Mouse (Mus musculus) embryo, embryonic 11.5 days (tissue): ENCODE measurements around the gene Brwd1.
"Not testable (repeated sequence)": the region's sequence is repeated elsewhere in the genome, so short reads cannot be mapped to it uniquely, and the experiment has no call there.

Experiments used
- DNase-seq: peaks from one replicate; pipeline ENCODE4 v3.0.0-alpha.2; 2012; ENCODE audit warnings: low read depth, low spot score

Gene Brwd1

GRCm38 (mm10) chr16:96082301-96083178 lies at the start of gene Brwd1:
Gene Brwd1 (minus strand): TSS chr16:96082526.
- peak; percentile 82 for DNase-seq

- DNase-seq, result no peak
Observed at GRCm38 (mm10) chr16:96128466-96128865, 46.1 kb upstream of the Brwd1 start.

GRCm38 (mm10) chr16:96127657-96128344 lies 45.5 kb upstream of the Brwd1 start, which contains the start of gene Hmgn1:
Gene Hmgn1 (minus strand): TSS chr16:96127729.
- DNase-seq, result peak; percentile 96

GRCm38 (mm10) chr16:96127288-96127656 lies 44.9 kb upstream of the Brwd1 start:
- DNase-seq, result peak; percentile 55

GRCm38 (mm10) chr16:96126684-96127171 lies 44.4 kb upstream of the Brwd1 start:
- no peak for DNase-seq

GRCm38 (mm10) chr16:96120022-96120623 lies 37.8 kb upstream of the Brwd1 start:
- no peak for DNase-seq

- no peak for DNase-seq
Observed at GRCm38 (mm10) chr16:96114729-96115128, 32.4 kb upstream of the Brwd1 start.

- DNase-seq, result no peak
Observed at GRCm38 (mm10) chr16:96112769-96113168, 30.4 kb upstream of the Brwd1 start.

GRCm38 (mm10) chr16:96110655-96111345 lies 28.5 kb upstream of the Brwd1 start:
- no peak for DNase-seq

- DNase-seq, result no peak
Observed at GRCm38 (mm10) chr16:96109673-96110072, 27.3 kb upstream of the Brwd1 start.

GRCm38 (mm10) chr16:96103036-96103435 lies 20.7 kb upstream of the Brwd1 start:
- DNase-seq, result no peak

GRCm38 (mm10) chr16:96097811-96098210 lies 15.5 kb upstream of the Brwd1 start:
- not testable (repeated sequence) for DNase-seq

- no peak for DNase-seq
Observed at GRCm38 (mm10) chr16:96095966-96096365, 13.6 kb upstream of the Brwd1 start.

GRCm38 (mm10) chr16:96091515-96092504 lies 9.5 kb upstream of the Brwd1 start:
- DNase-seq, result no peak

- DNase-seq, result no peak
Observed at GRCm38 (mm10) chr16:96088120-96088519, 5.8 kb upstream of the Brwd1 start.

GRCm38 (mm10) chr16:96087436-96087835 lies 5.1 kb upstream of the Brwd1 start:
- no peak for DNase-seq

GRCm38 (mm10) chr16:96087001-96087400 lies 4.7 kb upstream of the Brwd1 start:
- DNase-seq, result no peak

- no peak for DNase-seq
Observed at GRCm38 (mm10) chr16:96085597-96085996, 3.3 kb upstream of the Brwd1 start.

- no peak for DNase-seq
Observed at GRCm38 (mm10) chr16:96083179-96083646, 887 bp upstream of the Brwd1 start.

- DNase-seq, result no peak
Observed at GRCm38 (mm10) chr16:96081742-96082241, 534 bp downstream of the Brwd1 start.
